Mouse (Mus musculus) embryonic facial prominence, embryonic 15.5 days (tissue): ENCODE measurements around the gene Sstr2. TPM values are rescaled to one million over a fixed set of nuclear protein-coding genes. Genes with fewer than 3 reads are reported as not detected.

ENCODE experiments used
- ATAC-seq: fragments of 200-750 bp; cut with Nextera tagmentation; 2 replicates; pipeline ENCODE4 v1.8.0; 2017; ENCODE audit warnings: low read depth, moderate TSS enrichment; ENCODE audit not compliant: insufficient number of reproducible peaks, low FRiP score, low TSS enrichment
- H3K27ac ChIP-seq: fragments of 300-500 bp; sonication (generic); replicated peaks from 2 replicates; pipeline ENCODE4 v1.5.1; 2015; ENCODE audit warnings: mild to moderate bottlenecking, inconsistent platforms
- H3K27me3 ChIP-seq: fragments of 300-500 bp; sonication (generic); 2 replicates; pipeline ENCODE4 v1.6.1; 2015; ENCODE audit warnings: inconsistent platforms
- H3K36me3 ChIP-seq: fragments of 300-500 bp; sonication (generic); 2 replicates; pipeline ENCODE4 v1.6.1; 2015; ENCODE audit warnings: mild to moderate bottlenecking, inconsistent platforms
- H3K4me1 ChIP-seq: fragments of 300-500 bp; sonication (generic); 2 replicates; pipeline ENCODE4 v1.6.1; 2015; ENCODE audit warnings: inconsistent platforms
- H3K4me2 ChIP-seq: fragments of 300-500 bp; sonication (generic); replicated peaks from 2 replicates; pipeline ENCODE4 v1.6.1; 2015; ENCODE audit warnings: mild to moderate bottlenecking, inconsistent platforms
- H3K4me3 ChIP-seq: fragments of 300-500 bp; sonication (generic); replicated peaks from 2 replicates; pipeline ENCODE4 v1.5.1; 2015; ENCODE audit warnings: mild to moderate bottlenecking, inconsistent platforms
- H3K9ac ChIP-seq: fragments of 300-500 bp; sonication (generic); 2 replicates; pipeline ENCODE4 v1.6.1; 2015; ENCODE audit warnings: inconsistent platforms
- H3K9me3 ChIP-seq: fragments of 300-500 bp; sonication (generic); replicated peaks from 2 replicates; pipeline ENCODE4 v1.6.1; 2016; ENCODE audit warnings: inconsistent platforms
- WGBS: fragments of 180-500 bp; shearing (Covaris S2); methylation state at CpG from one replicate; pipeline ENCODE4 v1.1.7; 2015; 5-methylcytosine and 5-hydroxymethylcytosine counted together
- polyA plus RNA-seq: library from polyadenylated mRNA; unstranded; fragments of >200 nt; fragmentation: Nextera tagmentation; extraction: Ambion mirVana; gene quantifications from 2 replicates; pipeline ENCODE4 v1.2.1, GENCODE M21; 2015

Sstr2 gene
- polyA plus RNA-seq, 1 experiment from 2014 or later = 1.6 TPM

DNA sequence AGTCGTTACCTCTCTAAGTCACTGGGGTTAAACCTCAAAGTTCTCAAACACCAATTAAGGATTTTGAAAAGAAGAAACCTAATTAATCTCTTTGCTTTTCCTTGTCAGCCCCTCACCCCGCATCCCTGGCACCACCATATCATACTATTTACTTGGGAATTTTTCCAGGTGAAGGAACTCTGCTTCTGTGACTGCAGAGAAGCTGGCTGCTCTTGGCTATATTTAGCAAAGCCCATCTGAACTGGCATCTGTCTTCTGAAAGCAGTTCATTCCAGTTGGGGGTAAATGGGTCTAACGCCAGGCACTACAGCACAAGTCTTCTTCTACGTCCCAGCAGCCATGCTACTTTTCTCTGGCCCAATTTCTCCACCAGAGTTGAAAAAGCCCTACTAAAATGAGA lies 54.5 kb downstream of the Sstr2 start:
- no peak for ATAC-seq
- Histone ChIP-seq H3K4me2 (no peak overlapping the region), H3K4me3 (no peak overlapping the region), H3K9ac (no peak overlapping the region), H3K27me3 (no peaks in the 10 kb centered on the region), H3K9me3 (no peaks in the 10 kb centered on the region), H3K4me1 (peaks cover 28% of the 10 kb centered on the region), H3K36me3 (peaks cover 55% of the 10 kb centered on the region), H3K27ac (no peak overlapping the region)
- 91% methylated on average over 4 of the region's 4 CpGs for WGBS

GRCm38 (mm10) chr11:113674595-113674994 lies 55.5 kb downstream of the Sstr2 start:
- Histone ChIP-seq H3K4me3 (no peak overlapping the region), H3K9me3 (no peaks in the 10 kb centered on the region), H3K27ac (no peak overlapping the region), H3K4me1 (peaks cover 26% of the 10 kb centered on the region), H3K9ac (no peak overlapping the region), H3K4me2 (no peak overlapping the region), H3K36me3 (peaks cover 45% of the 10 kb centered on the region), H3K27me3 (no peaks in the 10 kb centered on the region)
- ATAC-seq = peak; percentile 64; the same call in 1 of the 2 replicates
- 86% methylated on average over 5 of the region's 5 CpGs for WGBS

Other genes starting within 250 kb of the Sstr2 start
- 26.7 and 27.6 TPM in 2 replicates for gene Cog1, start 29.8 kb downstream of the Sstr2 start, polyA plus RNA-seq
- gene Slc39a11, start 30.7 kb downstream of the Sstr2 start, polyA plus RNA-seq = 26.9 and 27.0 TPM in 2 replicates
- 48.6 and 49.5 TPM in 2 replicates for gene Fam104a, start 64.8 kb downstream of the Sstr2 start, polyA plus RNA-seq
- gene D11Wsu47e, start 65.1 kb downstream of the Sstr2 start, polyA plus RNA-seq = 19.2 and 19.6 TPM in 2 replicates
- gene Cpsf4l, start 90.7 kb downstream of the Sstr2 start, polyA plus RNA-seq = 1.6 and 2.1 TPM in 2 replicates
- 82.2 and 86.2 TPM in 2 replicates for gene Cdc42ep4, start 132.5 kb downstream of the Sstr2 start, polyA plus RNA-seq